Mouse (Mus musculus): ENCODE measurements around the gene Mpz. TPM values are rescaled to one million over a fixed set of nuclear protein-coding genes. Genes with fewer than 3 reads are reported as not detected.

Gene Mpz
- polyA plus RNA-seq, 1 experiment, result 24.9 TPM

GRCm38 (mm10) chr1:171111020-171111780 lies 39.3 kb upstream of the Mpz start:
- peak; percentile 93 for DNase-seq
- WGBS, result under 1% methylated on average over 38 of the region's 38 CpGs

GRCm38 (mm10) chr1:171111781-171112575 lies 38.5 kb upstream of the Mpz start:
- TF ChIP-seq POLR2A (IDR thresholded peaks at IDR 0.05; ENCODE audit: borderline replicate concordance, extremely low read depth, low read depth, low read length), result no peak
- TF ChIP-seq CTCF (IDR thresholded peaks at IDR 0.05; ENCODE audit: insufficient read depth, low read length), result no peak
- WGBS, result 3% methylated on average over 15 of the region's 15 CpGs
- Histone ChIP-seq H3K4me3 (replicated peaks; ENCODE audit: extremely low read depth, low read depth, low read length) (peak overlapping the region; percentile 82), H3K4me1 (ENCODE audit: control insufficient read depth, insufficient read depth, low read length) (peaks cover 5% of the 10 kb centered on the region; the same call in 1 of the 2 replicates)
- DNase-seq, result no peak

More at GRCm38 (mm10) chr1:171111020-171111780, 39.3 kb upstream of the Mpz start:
- Histone ChIP-seq H3K4me1 (ENCODE audit: control insufficient read depth, insufficient read depth, low read length) (peaks cover 5% of the 10 kb centered on the region; the same call in 1 of the 2 replicates), H3K4me3 (replicated peaks; ENCODE audit: extremely low read depth, low read depth, low read length) (peak overlapping the region; percentile 82)
- TF ChIP-seq POLR2A (IDR thresholded peaks at IDR 0.05; ENCODE audit: borderline replicate concordance, extremely low read depth, low read depth, low read length) (no peak), CTCF (IDR thresholded peaks at IDR 0.05; ENCODE audit: insufficient read depth, low read length) (peak; percentile 83)

GRCm38 (mm10) chr1:171112986-171113385 lies 37.5 kb upstream of the Mpz start:
- no peak overlapping the region for H3K4me3 ChIP-seq (replicated peaks; ENCODE audit: extremely low read depth, low read depth, low read length)
- TF ChIP-seq POLR2A (IDR thresholded peaks at IDR 0.05; ENCODE audit: borderline replicate concordance, extremely low read depth, low read depth, low read length) (no peak), CTCF (IDR thresholded peaks at IDR 0.05; ENCODE audit: insufficient read depth, low read length) (no peak)
- H3K4me1 ChIP-seq (ENCODE audit: control insufficient read depth, insufficient read depth, low read length), result peaks cover 5% of the 10 kb centered on the region; the same call in 1 of the 2 replicates
- no peak for DNase-seq
- 78% methylated on average over 4 of the region's 4 CpGs for WGBS

- Histone ChIP-seq H3K4me1 (ENCODE audit: control insufficient read depth, insufficient read depth, low read length) (peaks cover 5% of the 10 kb centered on the region; the same call in 1 of the 2 replicates), H3K4me3 (replicated peaks; ENCODE audit: extremely low read depth, low read depth, low read length) (peak within 1 kb of the TSS; percentile 67)
- WGBS, result under 1% methylated on average over 24 of the region's 24 CpGs
- peak; percentile 84 for DNase-seq
- peak; percentile 86 for TF ChIP-seq POLR2A (IDR thresholded peaks at IDR 0.05; ENCODE audit: borderline replicate concordance, extremely low read depth, low read depth, low read length)
- no peak for TF ChIP-seq CTCF (IDR thresholded peaks at IDR 0.05; ENCODE audit: insufficient read depth, low read length)
Measured at GRCm38 (mm10) chr1:171113873-171114299, 36.6 kb upstream of the Mpz start, which contains the start of gene Cfap126. Gene Cfap126, plus strand, starts transcription at chr1:171113918.

GRCm38 (mm10) chr1:171116280-171116679 lies 34.2 kb upstream of the Mpz start:
- DNase-seq, result no peak
- TF ChIP-seq CTCF (IDR thresholded peaks at IDR 0.05; ENCODE audit: insufficient read depth, low read length), result no peak
- TF ChIP-seq POLR2A (IDR thresholded peaks at IDR 0.05; ENCODE audit: borderline replicate concordance, extremely low read depth, low read depth, low read length), result no peak
- Histone ChIP-seq H3K4me3 (replicated peaks; ENCODE audit: extremely low read depth, low read depth, low read length) (no peak overlapping the region), H3K4me1 (ENCODE audit: control insufficient read depth, insufficient read depth, low read length) (no peaks in the 10 kb centered on the region)
- WGBS, result 59% methylated on average over 4 of the region's 4 CpGs

- 5% methylated on average over 4 of the region's 4 CpGs for WGBS
- Histone ChIP-seq H3K4me1 (ENCODE audit: control insufficient read depth, insufficient read depth, low read length) (peaks cover 2% of the 10 kb centered on the region; the same call in 1 of the 2 replicates), H3K4me3 (replicated peaks; ENCODE audit: extremely low read depth, low read depth, low read length) (no peak overlapping the region)
- peak; percentile 39 for DNase-seq
- TF ChIP-seq POLR2A (IDR thresholded peaks at IDR 0.05; ENCODE audit: borderline replicate concordance, extremely low read depth, low read depth, low read length) (no peak), CTCF (IDR thresholded peaks at IDR 0.05; ENCODE audit: insufficient read depth, low read length) (0 out of 2 replicates have a peak, but pooled peaks have one; percentile 12)
Measured at GRCm38 (mm10) chr1:171118269-171118684, 32.2 kb upstream of the Mpz start.

GRCm38 (mm10) chr1:171118996-171119395 lies 31.5 kb upstream of the Mpz start:
- WGBS, result 79% methylated on average over 5 of the region's 5 CpGs
- DNase-seq, result no peak
- H3K4me3 ChIP-seq (replicated peaks; ENCODE audit: extremely low read depth, low read depth, low read length), result no peak overlapping the region
- no peak for TF ChIP-seq CTCF (IDR thresholded peaks at IDR 0.05; ENCODE audit: insufficient read depth, low read length)
- TF ChIP-seq POLR2A (IDR thresholded peaks at IDR 0.05; ENCODE audit: borderline replicate concordance, extremely low read depth, low read depth, low read length), result no peak
- H3K4me1 ChIP-seq (ENCODE audit: control insufficient read depth, insufficient read depth, low read length), result peaks cover 2% of the 10 kb centered on the region; the same call in 1 of the 2 replicates

GRCm38 (mm10) chr1:171119405-171119804 lies 31.1 kb upstream of the Mpz start:
- DNase-seq, result no peak
- Histone ChIP-seq H3K4me1 (ENCODE audit: control insufficient read depth, insufficient read depth, low read length) (peaks cover 2% of the 10 kb centered on the region; the same call in 1 of the 2 replicates), H3K4me3 (replicated peaks; ENCODE audit: extremely low read depth, low read depth, low read length) (no peak overlapping the region)
- TF ChIP-seq POLR2A (IDR thresholded peaks at IDR 0.05; ENCODE audit: borderline replicate concordance, extremely low read depth, low read depth, low read length) (no peak), CTCF (IDR thresholded peaks at IDR 0.05; ENCODE audit: insufficient read depth, low read length) (no peak)
- WGBS, result 83% methylated on average over 14 of the region's 14 CpGs

- TF ChIP-seq CTCF (IDR thresholded peaks at IDR 0.05; ENCODE audit: insufficient read depth, low read length) (no peak), POLR2A (IDR thresholded peaks at IDR 0.05; ENCODE audit: borderline replicate concordance, extremely low read depth, low read depth, low read length) (no peak)
- no peak overlapping the region for H3K4me3 ChIP-seq (replicated peaks; ENCODE audit: extremely low read depth, low read depth, low read length)
- DNase-seq, result no peak
- 50% methylated on average over 3 of the region's 3 CpGs for WGBS
- H3K4me1 ChIP-seq (ENCODE audit: control insufficient read depth, insufficient read depth, low read length), result peaks cover 2% of the 10 kb centered on the region; the same call in 1 of the 2 replicates
Measured at GRCm38 (mm10) chr1:171120893-171121292, 29.6 kb upstream of the Mpz start.
